Mouse (Mus musculus) neural tube, embryonic 13.5 days (tissue): ENCODE results near the gene Jpt2. TPM values are rescaled to one million over a fixed set of nuclear protein-coding genes. Genes with fewer than 3 reads are reported as not detected.
A peak's percentile ranks its signal among the peaks of the same experiment; 100 is the strongest.
"Not testable (repeated sequence)": the region's sequence is repeated elsewhere in the genome, so short reads cannot be mapped to it uniquely, and the experiment has no call there.

Experiments used
- ATAC-seq: fragments of 200-750 bp; cut with Nextera tagmentation; 2 replicates; pipeline ENCODE4 v1.8.0; 2017; ENCODE audit warnings: low read depth, mild to moderate bottlenecking, moderate TSS enrichment, moderate library complexity
- H3K27ac ChIP-seq: fragments of 300-500 bp; sonication (generic); replicated peaks from 2 replicates; pipeline ENCODE4 v1.5.1; 2015; ENCODE audit warnings: moderate library complexity, mild to moderate bottlenecking, inconsistent platforms
- H3K27me3 ChIP-seq: fragments of 300-500 bp; sonication (generic); 2 replicates; pipeline ENCODE4 v1.6.1; 2015; ENCODE audit warnings: mild to moderate bottlenecking, inconsistent platforms
- H3K36me3 ChIP-seq: fragments of 300-500 bp; sonication (generic); 2 replicates; pipeline ENCODE4 v1.6.1; 2015; ENCODE audit warnings: mild to moderate bottlenecking, inconsistent platforms
- H3K4me1 ChIP-seq: fragments of 300-500 bp; sonication (generic); replicated peaks from 2 replicates; pipeline ENCODE4 v1.6.1; 2015; ENCODE audit warnings: inconsistent platforms
- H3K4me2 ChIP-seq: fragments of 300-500 bp; sonication (generic); 2 replicates; pipeline ENCODE4 v1.6.1; 2015; ENCODE audit warnings: inconsistent platforms, mild to moderate bottlenecking, moderate library complexity
- H3K4me3 ChIP-seq: fragments of 300-500 bp; sonication (generic); 2 replicates; pipeline ENCODE4 v1.5.1; 2015; ENCODE audit warnings: mild to moderate bottlenecking, inconsistent platforms
- H3K9ac ChIP-seq: fragments of 300-500 bp; sonication (generic); 2 replicates; pipeline ENCODE4 v1.6.1; 2015; ENCODE audit warnings: moderate library complexity, mild to moderate bottlenecking, inconsistent platforms
- H3K9me3 ChIP-seq: fragments of 300-500 bp; sonication (generic); 2 replicates; pipeline ENCODE4 v1.6.1; 2016; ENCODE audit warnings: inconsistent platforms
- WGBS: fragments of 180-500 bp; shearing (Covaris S2); methylation state at CpG from one replicate; pipeline ENCODE4 v1.1.7; 2015; 5-methylcytosine and 5-hydroxymethylcytosine counted together
- polyA plus RNA-seq: library from polyadenylated mRNA; unstranded; fragments of >200 nt; fragmentation: Nextera tagmentation; extraction: Ambion mirVana; gene quantifications from 2 replicates; pipeline ENCODE4 v1.2.1, GENCODE M21; 2015

Gene Jpt2
- polyA plus RNA-seq, result 100 and 110 TPM in 2 replicates

DNA sequence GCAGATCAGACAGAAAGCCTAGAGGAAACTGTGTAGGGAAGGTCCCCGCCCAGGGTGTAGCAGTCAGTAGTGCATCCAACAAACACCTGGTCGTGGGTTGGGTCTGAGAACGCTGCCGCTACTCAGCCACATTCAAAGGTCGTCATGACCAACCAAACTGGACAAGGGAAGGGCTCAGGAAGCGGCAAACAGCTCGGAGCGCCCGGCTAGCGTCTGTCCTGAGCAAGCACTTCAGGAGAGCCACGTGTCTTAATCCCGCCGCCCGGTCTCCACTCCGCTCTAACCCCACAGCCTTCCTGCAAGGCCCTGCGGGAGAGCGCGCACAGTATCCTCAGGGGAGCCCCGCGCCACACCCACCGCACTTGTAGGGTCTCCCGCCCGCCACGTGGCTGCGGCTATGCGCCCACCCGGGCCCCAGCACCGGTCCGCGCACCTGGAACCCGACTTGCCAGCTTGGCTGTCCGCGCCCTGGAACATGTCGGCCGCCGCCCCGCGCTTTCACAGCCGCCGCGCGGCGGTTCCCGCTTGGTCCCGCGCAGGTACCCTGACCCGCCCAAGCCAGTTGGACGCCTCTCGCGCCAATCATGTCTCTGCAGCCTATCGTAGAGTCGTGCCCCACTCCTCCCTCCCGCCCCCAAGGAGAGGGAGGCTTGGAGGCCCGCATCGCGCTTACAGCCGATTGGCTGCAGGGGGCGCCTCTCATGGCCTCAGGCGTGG is at the start of gene Jpt2:
TSS of gene Jpt2 (minus strand) at position 555 of the 717 bp plus-strand sequence.
- no peaks in the 10 kb centered on the region for H3K27me3 ChIP-seq
- peak; percentile 100 for ATAC-seq
- H3K27ac ChIP-seq, result peak within 1 kb of the TSS; percentile 88
- no peaks in the 10 kb centered on the region for H3K9me3 ChIP-seq
- peak within 1 kb of the TSS; percentile 79 for H3K4me3 ChIP-seq
- H3K4me1 ChIP-seq, result peaks cover 17% of the 10 kb centered on the region
- H3K4me2 ChIP-seq, result peak within 1 kb of the TSS; percentile 73
- under 1% methylated on average over 59 of the region's 59 CpGs for WGBS
- H3K9ac ChIP-seq, result peak within 1 kb of the TSS; percentile 84
- H3K36me3 ChIP-seq, result peaks cover 44% of the 10 kb centered on the region

DNA sequence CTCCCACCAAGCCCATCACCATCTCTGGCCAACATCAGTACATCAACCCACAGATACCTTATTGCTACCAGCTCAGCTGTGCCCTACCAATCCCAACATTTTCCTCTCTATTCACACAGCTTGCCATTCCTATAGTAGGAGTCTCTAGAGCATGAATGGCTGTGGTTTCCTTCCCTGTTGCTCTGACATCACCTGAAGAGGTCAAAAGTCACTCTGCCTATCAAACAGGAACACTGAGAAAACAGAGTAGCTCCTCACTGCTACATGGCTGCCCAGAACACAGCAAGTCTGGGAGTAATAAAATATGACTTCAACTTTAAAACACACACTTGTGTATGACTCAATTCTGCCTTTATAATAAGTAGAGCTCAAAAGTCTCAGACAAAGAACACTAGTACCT is 47.0 kb upstream of the Jpt2 start:
- Histone ChIP-seq H3K36me3 (peaks cover 73% of the 10 kb centered on the region), H3K9me3 (no peaks in the 10 kb centered on the region), H3K4me1 (peaks cover 14% of the 10 kb centered on the region), H3K9ac (no peak overlapping the region), H3K27ac (no peak overlapping the region), H3K4me3 (no peak overlapping the region), H3K4me2 (no peak overlapping the region), H3K27me3 (no peaks in the 10 kb centered on the region)
- ATAC-seq, result no peak

DNA sequence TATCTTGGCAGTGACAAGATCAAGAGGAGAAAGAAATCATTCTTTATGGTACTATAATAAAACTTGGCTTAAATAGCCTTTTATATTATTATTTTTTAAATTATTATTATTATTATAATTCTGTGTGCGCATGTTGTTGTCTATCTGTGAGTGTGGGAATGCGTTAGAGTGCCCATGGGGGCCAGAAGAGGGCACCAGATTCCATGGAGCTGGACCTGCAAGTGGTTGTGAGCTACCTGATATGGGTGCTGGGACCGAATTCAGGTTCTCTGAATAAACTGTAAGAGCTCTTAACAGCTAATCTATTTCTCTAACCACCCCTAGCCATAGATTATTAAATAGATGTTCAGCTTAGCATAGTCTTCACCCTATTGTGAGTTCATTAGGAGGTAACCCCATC is 44.6 kb upstream of the Jpt2 start:
- Histone ChIP-seq H3K9me3 (no peaks in the 10 kb centered on the region), H3K36me3 (peaks cover 71% of the 10 kb centered on the region), H3K27me3 (no peaks in the 10 kb centered on the region), H3K27ac (no peak overlapping the region), H3K4me3 (no peak overlapping the region), H3K4me2 (no peak overlapping the region), H3K4me1 (no peaks in the 10 kb centered on the region), H3K9ac (no peak overlapping the region)
- no peak for ATAC-seq
- WGBS, result 94% methylated on average over 3 of the region's 3 CpGs

DNA sequence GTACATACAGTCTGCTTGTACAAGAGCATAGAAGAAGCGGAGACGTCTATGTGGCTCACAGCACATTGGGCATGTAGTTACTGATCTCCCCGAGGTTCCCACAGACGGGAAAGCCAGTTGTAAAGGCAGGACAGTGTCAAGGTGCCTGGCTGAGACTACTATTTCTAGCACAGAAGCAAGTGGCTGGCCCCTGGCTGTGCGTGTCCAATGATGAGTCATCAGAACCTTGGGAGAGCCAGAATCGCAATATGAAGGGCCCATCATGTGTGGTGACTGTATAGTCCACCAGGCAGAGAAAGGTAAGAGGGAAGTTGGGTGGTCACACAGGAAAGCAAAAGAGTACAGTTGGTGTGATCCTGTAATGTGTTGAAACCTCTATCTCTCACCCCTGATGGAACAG is 34.2 kb upstream of the Jpt2 start:
- no peak overlapping the region for H3K4me3 ChIP-seq
- no peak overlapping the region for H3K9ac ChIP-seq
- no peaks in the 10 kb centered on the region for H3K4me1 ChIP-seq
- H3K4me2 ChIP-seq, result no peak overlapping the region
- H3K9me3 ChIP-seq, result no peaks in the 10 kb centered on the region
- ATAC-seq, result no peak
- WGBS, result 95% methylated on average over 6 of the region's 6 CpGs
- no peak overlapping the region for H3K27ac ChIP-seq
- H3K27me3 ChIP-seq, result no peaks in the 10 kb centered on the region
- H3K36me3 ChIP-seq, result peaks cover 95% of the 10 kb centered on the region

GRCm38 (mm10) chr17:24987221-24987620 is 26.7 kb upstream of the Jpt2 start:
- Histone ChIP-seq H3K4me1 (no peaks in the 10 kb centered on the region), H3K27ac (no peak overlapping the region), H3K36me3 (peaks cover 94% of the 10 kb centered on the region), H3K4me2 (no peak overlapping the region), H3K9ac (no peak overlapping the region), H3K9me3 (no peaks in the 10 kb centered on the region), H3K4me3 (no peak overlapping the region), H3K27me3 (no peaks in the 10 kb centered on the region)
- WGBS, result 94% methylated on average over 6 of the region's 6 CpGs
- ATAC-seq, result no peak

DNA sequence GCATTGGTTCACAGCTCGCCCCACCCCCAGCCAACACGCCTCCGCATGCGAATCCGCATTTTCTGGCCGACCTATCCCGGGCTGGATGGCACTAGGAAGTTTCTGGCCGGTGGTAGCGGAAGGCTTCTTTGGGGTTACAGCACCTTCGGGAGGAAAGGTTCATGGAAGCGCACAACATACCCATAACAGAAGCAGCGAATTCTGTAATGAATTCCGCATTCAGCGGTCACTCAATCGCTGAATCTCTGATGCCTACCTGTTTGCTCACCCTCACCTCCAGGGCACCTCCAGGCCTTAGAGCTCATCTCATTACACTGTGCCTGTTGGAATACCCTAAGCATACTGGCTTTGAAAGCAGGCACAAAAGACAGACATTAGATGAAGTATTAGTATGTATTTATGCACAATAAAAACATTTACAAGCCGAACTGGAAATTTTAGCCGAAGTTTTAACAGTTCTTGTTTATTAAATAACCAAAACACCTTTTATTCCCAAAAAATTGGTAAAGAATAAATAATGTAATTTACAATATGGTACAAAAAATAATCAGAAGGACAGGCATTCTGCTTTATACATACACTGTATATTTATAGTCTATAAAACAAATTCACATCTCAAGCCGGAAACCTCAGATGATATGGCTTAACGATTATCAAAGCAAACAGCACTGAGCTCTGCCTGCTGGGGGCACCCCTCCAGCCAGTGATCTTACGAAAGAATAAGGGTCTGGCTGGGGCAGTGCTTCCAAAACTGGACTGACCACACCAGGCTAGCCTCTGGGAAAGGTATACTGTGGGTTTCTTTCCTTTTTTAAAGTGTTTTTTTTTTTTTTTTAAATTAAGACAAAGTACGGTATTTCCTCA is 595 bp upstream of the Jpt2 start:
- Histone ChIP-seq H3K4me1 (peaks cover 17% of the 10 kb centered on the region), H3K9me3 (no peaks in the 10 kb centered on the region), H3K27ac (0 out of 2 replicates have a peak overlapping the region, but pooled peaks have one; percentile 34), H3K9ac (peak overlapping the region; percentile 56), H3K4me3 (peak overlapping the region; percentile 79), H3K36me3 (peaks cover 44% of the 10 kb centered on the region), H3K4me2 (peak overlapping the region; percentile 73), H3K27me3 (no peaks in the 10 kb centered on the region)
- peak; percentile 63 for ATAC-seq
- WGBS, result 17% methylated on average over 21 of the region's 21 CpGs

GRCm38 (mm10) chr17:24959371-24959770 is 1.1 kb downstream of the Jpt2 start:
- H3K4me1 ChIP-seq, result peaks cover 17% of the 10 kb centered on the region
- H3K4me3 ChIP-seq, result peak overlapping the region; percentile 79
- no peaks in the 10 kb centered on the region for H3K9me3 ChIP-seq
- H3K27ac ChIP-seq, result peak overlapping the region; percentile 88; the same call in 1 of the 2 replicates
- H3K27me3 ChIP-seq, result no peaks in the 10 kb centered on the region
- 32% methylated on average over 8 of the region's 8 CpGs for WGBS
- no peak for ATAC-seq
- peak overlapping the region; percentile 84 for H3K9ac ChIP-seq
- peak overlapping the region; percentile 73 for H3K4me2 ChIP-seq
- H3K36me3 ChIP-seq, result peaks cover 41% of the 10 kb centered on the region

DNA sequence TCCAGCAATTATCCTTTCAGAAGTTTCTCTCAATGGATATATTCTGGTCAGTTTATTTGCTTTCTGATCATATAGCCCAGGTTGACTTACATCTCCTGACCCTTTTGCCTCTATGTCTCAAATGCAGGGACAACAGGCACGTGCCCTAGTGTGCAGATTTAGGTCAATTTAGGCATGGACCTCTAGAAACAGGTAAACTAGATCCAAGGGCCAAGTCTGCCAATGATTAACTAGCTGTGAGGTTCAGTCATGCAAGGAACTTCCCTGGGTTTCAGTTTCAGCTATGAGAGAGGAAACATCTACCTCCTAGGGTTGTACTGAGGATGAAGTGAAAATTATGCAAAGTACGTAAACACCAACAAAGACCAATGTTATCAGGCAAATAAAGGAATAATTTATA is 7.2 kb downstream of the Jpt2 start:
- no peak overlapping the region for H3K4me3 ChIP-seq
- WGBS, result 93% methylated on average over 2 of the region's 2 CpGs
- peaks cover 68% of the 10 kb centered on the region for H3K36me3 ChIP-seq
- no peaks in the 10 kb centered on the region for H3K4me1 ChIP-seq
- H3K9me3 ChIP-seq, result no peaks in the 10 kb centered on the region
- H3K27ac ChIP-seq, result no peak overlapping the region
- H3K27me3 ChIP-seq, result no peaks in the 10 kb centered on the region
- no peak overlapping the region for H3K9ac ChIP-seq
- no peak for ATAC-seq
- no peak overlapping the region for H3K4me2 ChIP-seq

DNA sequence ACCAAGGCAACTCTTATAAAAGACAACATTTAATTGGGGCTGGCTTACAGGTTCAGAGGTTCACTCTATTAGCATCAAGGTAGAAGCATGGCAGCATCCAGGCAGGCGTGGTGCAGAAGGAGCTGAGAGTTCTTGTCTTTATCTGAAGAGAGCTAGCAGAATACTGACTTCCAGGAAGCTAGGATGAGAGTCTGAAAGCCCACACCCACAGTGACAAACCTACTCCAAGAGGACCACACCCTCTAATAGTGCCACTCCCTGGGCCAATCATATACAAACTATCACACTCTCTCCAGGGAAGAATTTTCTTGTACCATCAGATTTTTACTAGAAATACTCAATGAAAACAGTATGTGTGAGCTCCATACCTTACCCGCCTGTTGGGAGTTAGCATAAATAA is 9.8 kb downstream of the Jpt2 start:
- Histone ChIP-seq H3K27ac (no peak overlapping the region), H3K9me3 (no peaks in the 10 kb centered on the region), H3K4me3 (no peak overlapping the region), H3K4me1 (no peaks in the 10 kb centered on the region), H3K36me3 (peaks cover 88% of the 10 kb centered on the region), H3K4me2 (no peak overlapping the region), H3K27me3 (no peaks in the 10 kb centered on the region), H3K9ac (no peak overlapping the region)
- no peak for ATAC-seq
- 90% methylated on average over 2 of the region's 2 CpGs for WGBS

DNA sequence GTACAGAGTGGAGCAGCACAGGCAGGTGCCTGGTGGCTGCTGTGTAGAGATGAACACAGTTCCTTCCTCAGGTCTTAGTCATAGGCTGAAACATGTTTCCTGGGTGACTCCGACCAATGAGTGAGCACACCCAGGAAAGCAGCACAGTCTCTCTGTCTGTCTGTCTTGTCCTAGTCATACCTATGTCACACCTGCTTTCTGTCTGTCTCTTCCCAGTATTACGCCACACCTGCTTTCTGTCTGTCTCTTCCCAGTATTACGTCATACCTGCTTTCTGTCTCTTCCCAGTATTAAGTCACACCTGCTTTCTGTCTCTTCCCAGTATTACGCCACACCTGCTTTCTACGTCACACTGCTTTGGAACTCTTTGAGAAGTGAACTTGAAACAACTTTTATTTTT is 12.3 kb downstream of the Jpt2 start:
- Histone ChIP-seq H3K36me3 (peaks cover 92% of the 10 kb centered on the region), H3K4me2 (no peak overlapping the region), H3K9ac (no peak overlapping the region), H3K4me1 (no peaks in the 10 kb centered on the region), H3K9me3 (no peaks in the 10 kb centered on the region), H3K4me3 (no peak overlapping the region), H3K27me3 (no peaks in the 10 kb centered on the region), H3K27ac (no peak overlapping the region)
- 96% methylated on average over 5 of the region's 5 CpGs for WGBS
- ATAC-seq, result no peak

- ATAC-seq, H3K27me3 ChIP-seq, H3K9ac ChIP-seq, H3K4me1 ChIP-seq, H3K4me3 ChIP-seq, H3K4me2 ChIP-seq, H3K27ac ChIP-seq, H3K9me3 ChIP-seq: not testable (repeated sequence)
- peaks cover 58% of the 10 kb centered on the region for H3K36me3 ChIP-seq
- WGBS, result 95% methylated on average over 1 of the region's 1 CpGs
These were observed 16.9 kb downstream of the Jpt2 start for GRCm38 (mm10) chr17:24943589-24943988.

- no peak overlapping the region for H3K4me3 ChIP-seq
- 82% methylated on average over 7 of the region's 7 CpGs for WGBS
- H3K27me3 ChIP-seq, result no peaks in the 10 kb centered on the region
- no peaks in the 10 kb centered on the region for H3K4me1 ChIP-seq
- H3K9me3 ChIP-seq, result no peaks in the 10 kb centered on the region
- peaks cover 53% of the 10 kb centered on the region for H3K36me3 ChIP-seq
- H3K9ac ChIP-seq, result no peak overlapping the region
- no peak overlapping the region for H3K4me2 ChIP-seq
- no peak for ATAC-seq
- no peak overlapping the region for H3K27ac ChIP-seq
These were observed 17.5 kb downstream of the Jpt2 start for GRCm38 (mm10) chr17:24943036-24943435.
